Mouse (Mus musculus) left cerebral cortex, adult 8-10 months (tissue): ENCODE results near the gene Dach1. TPM values are rescaled to one million over a fixed set of nuclear protein-coding genes. Genes with fewer than 3 reads are reported as not detected.

Experiments
- DNase-seq, 2 experiments: peaks; one replicate each; pipeline ENCODE4 v3.0.0; 2022; ENCODE audit warnings: low spot score in 2 of 2
- total RNA-seq, 4 experiments: library from RNA; stranded (reverse); gene quantifications; 2 replicates each; pipeline ENCODE4 v1.2.4; 2022

Gene Dach1
- total RNA-seq, 4 experiments from 2014 or later: 11.1 to 13.9 (median 12.1) TPM

DNA sequence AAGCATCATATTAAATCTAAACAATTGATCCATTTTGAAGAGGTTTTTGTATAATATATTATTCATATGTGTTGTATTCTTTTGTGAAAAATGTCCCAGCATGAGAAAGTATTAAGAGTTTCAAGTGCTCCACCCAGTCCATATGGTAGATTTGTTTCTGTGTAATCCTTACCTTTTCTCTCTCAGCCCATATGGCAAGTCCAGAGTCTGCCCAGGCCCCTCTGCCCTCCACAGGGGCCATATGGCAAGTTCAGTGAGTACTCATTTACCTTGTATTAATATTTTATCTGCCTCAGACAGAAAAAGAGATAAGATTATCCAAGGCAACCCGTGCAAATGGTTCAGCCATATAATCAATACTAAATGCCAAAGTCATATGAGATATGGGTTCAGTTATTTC is 314.2 kb downstream of the Dach1 start:
- DNase-seq: no peak

DNA sequence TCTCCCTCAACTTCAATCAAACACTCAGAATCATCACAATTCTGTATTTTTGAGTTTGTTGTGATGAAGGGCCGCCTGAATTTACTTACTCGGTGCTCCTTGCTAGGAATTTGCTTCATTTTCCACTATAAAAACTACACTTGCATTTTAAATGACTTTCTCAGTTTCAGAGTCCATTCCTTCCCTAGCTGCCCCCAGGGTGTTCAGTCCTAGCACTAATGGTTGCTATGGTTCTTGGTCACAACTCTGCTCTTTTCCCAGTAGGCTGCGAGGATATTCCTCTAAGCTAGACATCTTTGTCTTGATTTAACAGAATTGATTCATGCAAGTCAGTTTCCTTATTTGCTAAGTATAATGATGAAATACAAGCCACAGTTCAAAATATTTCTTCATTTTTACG is 319.1 kb downstream of the Dach1 start:
- DNase-seq: no peak

- no peak for DNase-seq
Observed at GRCm38 (mm10) chr14:97847641-97848040, 321.9 kb downstream of the Dach1 start.

DNA sequence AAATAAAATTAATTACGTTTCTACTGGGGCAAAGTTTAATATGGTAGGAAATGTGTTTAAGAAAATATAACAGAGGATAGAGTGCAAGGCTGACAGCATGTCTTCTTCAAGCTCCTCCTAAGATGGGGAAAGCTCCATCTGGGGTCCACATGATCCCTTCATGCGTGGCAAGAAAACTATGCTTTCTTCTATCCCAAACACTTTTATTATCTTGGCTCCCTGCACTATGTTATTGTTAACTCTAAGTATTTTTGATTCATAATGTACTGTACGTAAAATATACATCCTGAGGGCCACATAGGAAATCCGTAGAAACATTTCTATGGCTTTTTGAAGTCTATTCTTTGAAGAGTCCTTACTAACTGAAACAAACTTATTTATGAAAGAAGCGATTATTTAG is 330.3 kb downstream of the Dach1 start:
- no peak for DNase-seq

DNA sequence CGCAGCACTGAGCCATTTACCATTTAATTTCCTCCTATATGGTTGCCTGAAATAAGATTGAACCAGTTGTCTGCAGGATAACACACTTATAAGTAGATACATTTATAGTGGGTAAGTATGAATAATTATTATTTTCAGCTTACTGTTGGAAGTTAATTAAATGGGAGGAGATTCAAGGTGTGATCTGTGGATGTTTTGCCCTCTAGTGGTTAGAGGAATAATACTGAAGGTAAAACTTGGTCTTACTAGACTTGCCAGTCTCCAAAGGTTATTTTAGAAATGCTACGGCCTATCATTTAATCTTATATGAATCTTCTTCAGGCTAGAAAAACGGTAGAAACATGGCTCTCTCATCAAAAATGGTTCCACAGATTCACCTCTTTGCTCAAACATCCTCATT is 339.7 kb downstream of the Dach1 start:
- DNase-seq: no peak

- no peak for DNase-seq
Observed at GRCm38 (mm10) chr14:97814555-97815175, 354.9 kb downstream of the Dach1 start.

DNA sequence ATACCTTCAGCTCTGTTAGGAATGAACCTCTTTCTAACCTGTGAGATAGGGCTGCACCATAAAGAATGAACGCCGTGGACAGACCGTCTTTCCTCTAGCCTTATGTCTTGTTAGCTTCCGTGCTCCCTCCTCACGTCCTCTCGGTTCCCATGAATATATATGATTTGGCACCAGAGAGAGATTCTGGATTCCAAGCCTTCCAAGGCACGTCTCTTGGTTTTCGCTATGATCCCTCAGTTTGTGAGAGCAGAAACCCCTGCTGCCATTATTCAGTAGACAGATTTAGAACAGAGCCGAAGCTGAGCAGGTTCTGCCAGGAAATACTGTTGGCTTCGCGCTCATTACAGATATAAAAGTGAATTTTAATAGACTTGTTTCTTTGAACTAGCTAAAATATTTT is 356.0 kb downstream of the Dach1 start:
- no peak for DNase-seq

GRCm38 (mm10) chr14:97795385-97795952 is 374.1 kb downstream of the Dach1 start:
- no peak for DNase-seq

GRCm38 (mm10) chr14:97774135-97774767 is 395.3 kb downstream of the Dach1 start:
- no peak for DNase-seq

DNA sequence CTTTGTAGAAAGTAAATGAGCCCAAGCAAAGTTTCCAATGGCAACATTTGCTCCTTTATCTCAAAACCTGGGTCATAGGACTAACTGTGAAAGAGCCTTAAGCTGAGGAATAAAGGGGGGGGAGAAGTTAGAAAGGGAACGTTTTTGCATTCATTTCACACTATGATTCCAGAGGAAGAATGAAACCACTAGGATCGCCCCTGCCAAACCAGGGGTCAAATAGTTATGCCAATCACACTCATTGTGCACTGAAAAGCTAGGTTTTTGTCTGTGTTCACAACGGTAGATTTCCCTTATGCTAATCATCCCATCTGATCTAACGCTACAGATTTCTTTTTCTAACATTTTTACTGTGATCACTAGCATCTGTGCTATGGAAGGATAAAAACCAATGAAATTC is 415.2 kb downstream of the Dach1 start:
- no peak for DNase-seq

DNA sequence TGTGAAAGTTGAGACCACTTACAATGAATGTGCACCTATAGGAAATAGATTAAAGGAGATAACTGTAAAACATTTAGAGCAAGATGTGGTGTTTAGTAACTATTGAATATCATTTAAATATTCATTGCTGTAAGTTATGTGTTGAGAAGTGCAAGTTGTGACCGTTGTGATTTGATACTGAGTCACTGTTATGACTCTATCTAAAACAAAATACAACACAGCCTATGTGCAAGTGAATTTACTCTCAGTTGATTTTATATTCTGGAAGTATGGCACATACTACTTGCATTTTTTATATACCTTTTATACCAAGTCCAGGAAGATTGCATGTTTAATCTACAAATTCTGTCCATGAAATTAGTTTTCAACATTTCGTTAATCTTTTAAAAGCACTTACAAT is 415.6 kb downstream of the Dach1 start:
- DNase-seq: no peak

- no peak for DNase-seq
Observed at GRCm38 (mm10) chr14:97743252-97743651, 426.3 kb downstream of the Dach1 start.

DNA sequence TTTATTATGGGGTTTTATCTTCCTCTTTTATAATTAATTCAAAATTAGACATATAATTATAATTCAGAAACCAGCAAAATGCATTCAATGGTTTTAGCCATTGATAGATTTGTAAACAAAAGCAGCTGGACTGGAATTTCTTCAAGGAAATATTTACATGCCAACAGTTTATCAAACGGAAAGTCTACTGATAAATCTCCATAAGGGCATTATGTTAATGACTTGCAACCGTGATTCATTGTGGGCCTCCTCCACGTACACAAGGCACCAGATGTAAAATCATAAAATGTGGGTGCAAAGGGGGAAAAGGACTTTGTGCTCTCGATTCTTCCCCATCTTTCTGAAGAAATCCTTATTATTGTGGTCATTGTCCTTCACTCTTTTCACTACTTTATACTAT is 426.8 kb downstream of the Dach1 start:
- DNase-seq: no peak
